Mouse (Mus musculus): ENCODE measurements around the gene Nova2. TPM values are rescaled to one million over a fixed set of nuclear protein-coding genes. Genes with fewer than 3 reads are reported as not detected.

Gene Nova2
- total RNA-seq, 2 experiments from 2014 or later = 82.7 to 85.4 TPM

DNA sequence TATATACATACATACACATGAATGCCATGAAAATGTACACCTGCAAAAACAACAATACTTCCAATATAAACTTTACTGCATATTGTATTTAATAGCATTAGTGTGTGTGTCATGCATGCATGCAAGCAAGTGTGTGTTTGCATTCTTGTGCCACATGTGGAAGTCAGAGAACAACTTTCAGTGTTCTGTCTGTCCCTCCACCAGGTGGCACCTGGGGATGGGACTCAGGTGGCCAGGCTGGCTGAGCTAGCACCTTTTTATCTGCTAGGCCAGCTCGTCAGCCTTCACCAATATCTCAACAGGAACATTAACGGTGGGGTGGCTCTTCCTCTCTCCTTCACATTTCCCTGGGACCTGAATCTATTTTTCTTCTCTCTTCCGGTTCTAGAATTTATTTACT lies 23.2 kb upstream of the Nova2 start:
- DNase-seq (ENCODE audit: low spot score in 2 of 2) = no peak
- Histone ChIP-seq H3K4me3 (no peak overlapping the region), H3K27ac (no peak overlapping the region)
- peak; percentile 47 for TF ChIP-seq CTCF (conservative IDR thresholded peaks at IDR 0.05)

DNA sequence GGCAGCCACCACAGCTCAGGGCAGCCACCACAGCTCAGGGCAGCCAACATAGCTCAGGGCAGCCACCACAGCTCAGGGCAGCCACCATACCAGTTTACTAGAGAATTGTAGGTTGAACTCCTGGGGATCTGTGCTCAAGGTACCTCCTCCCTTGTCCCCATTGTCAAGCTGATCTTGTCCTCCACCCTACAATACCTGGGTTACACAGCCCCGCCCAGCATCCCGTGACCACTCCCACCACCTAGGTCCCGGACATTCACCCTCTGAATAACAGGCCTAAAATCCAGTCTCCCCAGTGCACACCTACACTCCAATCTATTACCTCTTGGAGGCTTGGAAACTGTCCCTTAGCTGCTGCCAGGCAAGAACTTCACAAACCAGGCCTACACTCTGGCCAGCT lies 20.7 kb upstream of the Nova2 start:
- Histone ChIP-seq H3K4me3 (no peak overlapping the region), H3K27ac (no peak overlapping the region)
- no peak for DNase-seq (ENCODE audit: low spot score in 2 of 2)
- no peak for TF ChIP-seq CTCF (conservative IDR thresholded peaks at IDR 0.05)

DNA sequence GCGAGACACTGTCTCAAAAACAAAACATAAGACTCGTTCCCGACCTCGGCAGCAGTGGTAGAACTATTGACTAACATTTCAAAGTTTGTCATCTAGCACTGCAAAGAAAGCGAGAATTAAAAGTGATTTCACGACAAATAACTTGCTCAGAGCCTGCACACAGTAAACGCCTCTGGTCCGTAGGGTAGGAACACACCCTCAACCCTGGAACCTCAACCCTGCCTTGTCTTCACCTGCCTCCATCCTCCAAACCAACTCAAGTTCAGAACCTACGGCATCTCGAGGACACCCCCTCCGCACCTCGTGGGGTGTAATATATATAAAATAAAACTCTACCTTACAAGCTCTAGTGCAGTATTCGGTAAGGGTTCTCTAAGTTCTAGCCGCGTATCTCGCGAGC lies 15.9 kb upstream of the Nova2 start:
- Histone ChIP-seq H3K4me3 (peak overlapping the region; percentile 86), H3K27ac (peak overlapping the region; percentile 72)
- TF ChIP-seq CTCF (conservative IDR thresholded peaks at IDR 0.05) = no peak
- DNase-seq (ENCODE audit: low spot score in 2 of 2) = no peak

DNA sequence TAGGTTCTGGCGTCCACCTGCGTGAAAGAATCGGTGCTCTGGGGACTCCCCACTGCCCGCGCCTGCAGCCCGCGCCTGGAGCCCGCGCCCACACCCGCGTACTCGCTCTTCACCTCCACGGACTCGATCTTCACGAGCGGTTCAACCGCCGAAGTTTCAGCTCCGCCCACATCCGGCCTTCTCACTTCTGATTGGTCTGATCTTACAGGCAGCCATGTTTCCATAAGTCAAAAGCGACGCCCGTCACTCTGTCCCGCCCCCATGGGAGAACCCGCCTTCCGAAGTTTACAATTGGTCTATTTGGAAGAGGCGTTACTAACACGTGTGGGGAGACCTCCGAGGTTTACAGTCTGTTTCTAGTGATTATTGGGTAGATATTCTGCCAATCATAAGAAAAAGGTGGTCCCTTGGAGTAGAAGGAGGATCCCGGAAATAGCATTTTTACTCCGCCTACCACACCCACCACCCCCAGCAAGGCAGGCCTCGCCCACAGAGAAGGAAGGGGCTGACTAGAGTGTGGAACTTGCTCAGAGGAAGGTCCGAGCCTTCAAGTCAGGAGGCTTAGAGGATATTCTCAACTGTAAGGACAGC lies 15.4 kb upstream of the Nova2 start, which contains the start of gene Ccdc61:
Ccdc61 (minus strand) TSS at position 175 of the 591 bp plus-strand sequence.
- Histone ChIP-seq H3K4me3 (peak within 1 kb of the TSS; percentile 86), H3K27ac (peak within 1 kb of the TSS; percentile 76)
- peak; percentile 97 to 99 for DNase-seq (ENCODE audit: low spot score in 2 of 2)
- no peak for TF ChIP-seq CTCF (conservative IDR thresholded peaks at IDR 0.05)

DNA sequence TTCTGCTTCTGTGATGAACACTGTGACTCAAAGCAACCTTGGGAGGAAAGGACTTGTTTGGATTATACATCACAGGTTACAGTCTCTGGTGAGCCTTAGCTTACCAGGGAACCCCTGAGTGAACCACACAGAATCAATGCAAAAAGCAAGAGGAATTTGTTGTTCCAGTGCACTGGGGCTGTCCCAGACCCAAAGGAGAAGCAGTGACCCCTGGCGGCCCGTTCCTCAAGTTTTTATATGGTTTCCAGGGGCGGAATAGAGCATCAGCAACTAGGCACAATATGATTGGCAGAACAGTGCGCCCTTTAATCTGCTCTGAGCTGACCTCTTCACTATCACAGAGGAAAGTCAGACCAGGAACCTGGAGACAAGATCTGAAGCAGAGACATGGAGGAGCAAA lies 9.4 kb upstream of the Nova2 start:
- H3K4me3 ChIP-seq = no peak overlapping the region
- DNase-seq (ENCODE audit: low spot score in 2 of 2) = no peak
- no peak overlapping the region for H3K27ac ChIP-seq
- peak; percentile 31 for TF ChIP-seq CTCF (conservative IDR thresholded peaks at IDR 0.05)

DNA sequence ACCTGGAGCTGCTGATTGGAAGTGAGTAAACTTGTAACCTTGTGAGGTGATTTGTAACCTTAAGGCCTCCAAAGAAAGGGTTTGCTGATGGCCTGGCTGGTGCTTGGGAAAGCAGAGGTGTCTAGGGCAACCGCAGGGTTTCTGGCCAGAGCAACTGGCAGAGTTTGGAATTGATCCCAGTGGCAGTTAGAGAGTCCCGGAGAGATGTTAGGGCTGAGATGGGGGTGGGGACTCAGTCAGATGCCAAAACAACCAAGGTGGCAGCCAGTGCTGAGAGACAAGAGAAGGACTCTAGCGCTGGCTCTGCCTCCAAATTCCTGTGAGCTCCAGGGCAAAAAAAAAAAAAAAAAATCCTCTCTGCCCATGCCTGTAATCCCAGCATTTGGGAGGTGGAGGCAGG lies 7.8 kb upstream of the Nova2 start:
- H3K4me3 ChIP-seq = no peak overlapping the region
- no peak overlapping the region for H3K27ac ChIP-seq
- DNase-seq (ENCODE audit: low spot score in 2 of 2) = no peak
- TF ChIP-seq CTCF (conservative IDR thresholded peaks at IDR 0.05) = no peak

DNA sequence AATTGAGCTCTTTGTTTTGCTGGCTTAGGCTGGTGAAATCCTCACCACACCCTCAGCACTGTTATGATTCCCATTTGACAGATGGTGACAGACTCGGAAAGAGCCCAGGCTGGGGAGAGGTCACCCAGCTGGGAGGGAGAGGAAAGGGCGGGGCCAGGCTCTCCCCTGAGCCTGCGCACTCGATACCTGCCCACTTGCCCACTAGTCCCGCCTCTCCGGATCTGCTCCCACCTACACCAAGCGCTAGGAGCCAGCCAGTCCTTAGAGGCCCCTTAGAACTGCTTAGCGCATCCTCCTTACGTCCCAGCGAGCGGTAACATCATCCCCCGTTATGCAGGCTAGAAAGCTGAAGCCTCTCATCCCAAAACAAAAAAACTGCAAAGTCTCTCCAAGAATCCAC lies 4.6 kb upstream of the Nova2 start:
- peak overlapping the region; percentile 95 for H3K27ac ChIP-seq
- H3K4me3 ChIP-seq = peak overlapping the region; percentile 8; the same call in 1 of the 2 replicates
- DNase-seq (ENCODE audit: low spot score in 2 of 2) = peak; percentile 62 to 88
- TF ChIP-seq CTCF (conservative IDR thresholded peaks at IDR 0.05) = no peak

DNA sequence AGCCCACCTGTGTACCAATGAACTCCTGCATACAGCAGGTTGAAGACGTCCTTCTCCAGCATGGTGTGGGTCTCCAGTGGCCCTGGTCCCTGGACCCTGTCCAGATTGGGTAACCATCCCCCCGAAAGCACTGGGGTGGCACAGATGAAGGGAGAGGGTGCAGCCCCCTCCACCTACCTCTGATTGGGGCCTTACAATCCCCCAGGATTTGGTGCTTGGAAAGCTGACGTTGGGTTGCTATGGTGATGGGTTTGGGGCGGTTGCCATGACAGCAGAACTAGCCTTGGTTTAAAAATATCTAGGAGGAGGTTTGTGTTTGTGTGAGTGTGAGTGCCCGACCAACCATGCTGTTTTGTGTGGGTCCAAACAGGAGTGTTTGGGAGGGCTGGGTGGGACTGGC lies 2.9 kb upstream of the Nova2 start:
- H3K4me3 ChIP-seq = peak overlapping the region; percentile 46

DNA sequence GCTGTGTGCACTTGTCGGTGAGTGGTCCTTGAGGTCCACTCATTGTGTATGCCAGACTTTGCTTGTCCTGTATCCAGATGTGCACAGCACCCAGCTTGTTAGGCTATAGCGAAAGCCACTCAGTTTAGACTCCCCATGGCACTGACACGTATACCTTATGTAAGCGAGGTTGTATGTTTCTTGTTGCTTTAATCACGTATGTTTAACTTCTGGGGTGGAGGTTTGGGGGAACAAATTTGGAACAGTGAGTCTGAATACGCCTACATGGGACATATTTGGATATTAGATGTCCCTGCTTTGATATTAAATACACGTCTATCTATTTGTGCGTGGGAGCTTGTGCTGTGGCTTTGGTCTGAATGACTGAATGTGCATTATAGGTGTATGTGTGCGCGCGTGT lies 2.4 kb upstream of the Nova2 start:
- H3K27ac ChIP-seq = peak overlapping the region; percentile 99
- peak overlapping the region; percentile 46 for H3K4me3 ChIP-seq
- no peak for TF ChIP-seq CTCF (conservative IDR thresholded peaks at IDR 0.05)
- peak in 1 of 2 experiments; percentile 25 for DNase-seq (ENCODE audit: low spot score in 2 of 2)

More for the DNA sequence above, 2.9 kb upstream of the Nova2 start:
- TF ChIP-seq CTCF (conservative IDR thresholded peaks at IDR 0.05) = no peak
- peak; percentile 86 to 94 for DNase-seq (ENCODE audit: low spot score in 2 of 2)
- peak overlapping the region; percentile 99 for H3K27ac ChIP-seq

DNA sequence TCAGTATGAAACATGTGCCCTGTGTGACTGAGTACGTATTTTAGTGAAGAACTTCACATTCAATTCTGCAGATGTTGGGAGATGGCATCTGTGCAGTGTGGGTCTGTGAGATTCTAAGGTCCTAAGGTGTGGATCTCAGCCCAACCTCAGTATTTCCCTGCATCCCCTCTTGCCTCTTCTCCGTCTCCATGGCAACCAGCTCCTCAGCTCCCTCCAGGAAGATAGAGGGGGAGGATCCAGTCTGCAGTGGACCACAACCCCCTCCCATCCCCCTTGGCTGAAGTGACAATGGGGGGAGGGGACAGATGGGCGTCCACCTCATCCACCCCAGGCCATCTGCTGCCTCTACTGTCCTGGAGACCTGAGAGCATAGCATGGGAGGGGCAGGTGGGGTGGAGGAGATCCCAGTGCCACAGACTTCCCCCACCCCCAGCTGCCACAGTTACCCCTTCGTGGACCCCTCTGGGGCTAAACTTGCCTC lies 1.9 kb upstream of the Nova2 start:
- DNase-seq (ENCODE audit: low spot score in 2 of 2) = peak in 1 of 2 experiments; percentile 55
- peak overlapping the region; percentile 99 for H3K27ac ChIP-seq
- H3K4me3 ChIP-seq = peak overlapping the region; percentile 46
- no peak for TF ChIP-seq CTCF (conservative IDR thresholded peaks at IDR 0.05)

DNA sequence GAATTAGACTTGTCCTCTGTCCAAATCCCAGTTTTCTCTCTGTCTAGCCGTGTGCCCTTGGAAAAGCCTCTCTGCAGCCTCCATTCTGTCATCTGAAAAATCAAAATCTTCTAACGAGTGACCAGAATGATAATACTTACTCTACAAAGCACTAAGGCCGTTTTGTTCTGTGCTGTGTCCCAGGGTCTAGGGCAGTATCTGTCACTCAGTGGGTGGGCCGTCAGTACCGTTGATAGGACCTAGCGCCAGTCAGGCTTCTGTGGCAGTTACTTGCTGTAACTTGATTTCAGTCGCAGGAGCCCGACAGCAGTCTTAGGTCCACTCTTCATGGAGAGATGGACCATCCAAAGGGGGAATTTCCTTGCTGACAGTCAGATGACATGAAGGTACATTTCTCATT lies 1.4 kb upstream of the Nova2 start:
- no peak overlapping the region for H3K4me3 ChIP-seq
- TF ChIP-seq CTCF (conservative IDR thresholded peaks at IDR 0.05) = no peak
- peak overlapping the region; percentile 99 for H3K27ac ChIP-seq
- no peak for DNase-seq (ENCODE audit: low spot score in 2 of 2)

DNA sequence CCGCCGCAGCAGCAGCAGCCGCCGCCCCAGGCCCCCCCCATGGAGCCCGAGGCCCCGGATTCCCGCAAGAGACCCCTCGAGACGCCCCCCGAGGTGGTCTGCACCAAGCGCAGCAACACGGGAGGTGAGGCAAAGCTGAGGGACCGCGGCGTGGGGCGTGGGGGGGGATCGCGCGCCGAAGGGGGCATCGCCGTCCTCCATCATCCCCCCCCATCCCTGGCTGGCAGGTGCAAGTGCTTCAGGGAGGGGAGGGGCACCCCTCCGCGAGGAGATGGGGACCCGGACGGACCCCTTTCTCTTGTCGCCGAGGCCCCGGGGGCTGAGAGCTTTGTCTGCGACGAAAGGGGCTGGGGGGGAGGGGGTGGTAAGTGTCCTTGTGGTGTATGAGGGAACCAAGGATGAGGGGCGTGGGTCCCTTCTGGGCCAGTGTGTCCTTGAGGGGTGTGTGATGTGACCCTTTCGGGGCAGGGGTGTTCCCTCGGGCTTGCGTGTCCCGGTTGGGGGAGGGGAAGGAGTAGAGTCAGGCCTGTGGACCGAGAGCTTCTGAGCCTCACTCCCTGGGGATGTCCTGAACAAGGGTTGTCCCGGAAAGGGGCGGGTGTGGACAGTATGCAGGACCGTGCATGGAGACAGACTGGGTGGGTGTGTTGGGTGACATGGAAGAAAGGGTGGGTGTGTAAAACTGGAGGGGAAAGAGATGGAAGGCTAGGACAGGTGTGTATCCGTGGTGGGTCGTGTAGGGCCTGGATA lies 528 bp downstream of the Nova2 start:
- peak in 1 of 2 experiments; percentile 33 for DNase-seq (ENCODE audit: low spot score in 2 of 2)
- H3K27ac ChIP-seq = peak overlapping the region; percentile 97
- no peak for TF ChIP-seq CTCF (conservative IDR thresholded peaks at IDR 0.05)
- H3K4me3 ChIP-seq = peak overlapping the region; percentile 82

DNA sequence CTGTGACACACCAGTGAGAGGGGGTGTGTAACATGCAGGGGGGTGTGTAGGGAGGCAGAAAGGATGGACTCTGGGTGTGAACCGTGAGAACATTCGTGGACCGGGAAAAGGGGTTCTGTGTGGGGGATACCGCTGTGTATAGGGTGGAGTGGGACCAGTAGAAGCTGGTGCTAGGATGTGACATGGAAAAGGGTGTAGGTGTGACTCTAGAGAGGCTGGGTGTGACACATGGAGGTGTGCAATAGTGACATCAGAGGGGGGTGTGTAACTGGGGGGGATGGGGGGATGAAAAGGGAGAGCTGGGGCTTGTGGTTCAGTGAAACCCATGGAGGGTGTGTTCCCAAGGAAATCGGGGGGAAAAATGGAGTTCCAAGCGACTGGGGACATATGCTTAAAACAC lies 1.2 kb downstream of the Nova2 start:
- Histone ChIP-seq H3K4me3 (peak overlapping the region; percentile 82), H3K27ac (peak overlapping the region; percentile 97)
- no peak for DNase-seq (ENCODE audit: low spot score in 2 of 2)
- no peak for TF ChIP-seq CTCF (conservative IDR thresholded peaks at IDR 0.05)

Measured in layer of hippocampus, adult 2 months (tissue).